Mouse (Mus musculus): Measurements from ENCODE around the gene Wnk4. TPM values are rescaled to one million over a fixed set of nuclear protein-coding genes. Genes with fewer than 3 reads are reported as not detected.

Wnk4 gene
- polyA plus RNA-seq, 1 experiment from 2014 or later, result 30.5 TPM

- Histone ChIP-seq H3K4me1 (ENCODE audit: insufficient read depth, low read length) (peaks cover 36% of the 10 kb centered on the region), H3K9ac (replicated peaks; ENCODE audit: low read length) (peak overlapping the region; percentile 32; the same call in 1 of the 2 replicates), H3K4me3 (ENCODE audit: low read length) (no peak overlapping the region), H3K9me3 (ENCODE audit: low read length) (no peaks in the 10 kb centered on the region), H3K27ac (ENCODE audit: low read length) (peak overlapping the region; percentile 59), H3K36me3 (ENCODE audit: insufficient read depth, low read length) (0 out of 2 replicates have a peak, but pooled peaks cover 3% of the 10 kb centered on the region), H3K27me3 (ENCODE audit: insufficient read depth, low read length) (no peaks in the 10 kb centered on the region), H3K4me2 (replicated peaks; ENCODE audit: low read depth, low read length) (no peak overlapping the region)
- WGBS, result 37% methylated on average over 4 of the region's 4 CpGs
- no peak for ATAC-seq (ENCODE audit: low FRiP score, low TSS enrichment)
Observed at GRCm38 (mm10) chr11:101283805-101284204, 23.4 kb downstream of the Wnk4 start.

- Histone ChIP-seq H3K9ac (replicated peaks; ENCODE audit: low read length) (no peak overlapping the region), H3K4me2 (replicated peaks; ENCODE audit: low read depth, low read length) (no peak overlapping the region), H3K4me1 (ENCODE audit: insufficient read depth, low read length) (peaks cover 19% of the 10 kb centered on the region), H3K9me3 (ENCODE audit: low read length) (no peaks in the 10 kb centered on the region), H3K27me3 (ENCODE audit: insufficient read depth, low read length) (no peaks in the 10 kb centered on the region), H3K36me3 (ENCODE audit: insufficient read depth, low read length) (peaks cover 32% of the 10 kb centered on the region), H3K27ac (ENCODE audit: low read length) (no peak overlapping the region), H3K4me3 (ENCODE audit: low read length) (no peak overlapping the region)
- no peak for ATAC-seq (ENCODE audit: low FRiP score, low TSS enrichment)
- WGBS, result 83% methylated on average over 9 of the region's 9 CpGs
Observed at GRCm38 (mm10) chr11:101287306-101287705, 26.9 kb downstream of the Wnk4 start.

- no peak for ATAC-seq (ENCODE audit: low FRiP score, low TSS enrichment)
- Histone ChIP-seq H3K4me1 (ENCODE audit: insufficient read depth, low read length) (no peaks in the 10 kb centered on the region), H3K9ac (replicated peaks; ENCODE audit: low read length) (no peak overlapping the region), H3K27me3 (ENCODE audit: insufficient read depth, low read length) (no peaks in the 10 kb centered on the region), H3K4me3 (ENCODE audit: low read length) (no peak overlapping the region), H3K27ac (ENCODE audit: low read length) (no peak overlapping the region), H3K9me3 (ENCODE audit: low read length) (no peaks in the 10 kb centered on the region), H3K36me3 (ENCODE audit: insufficient read depth, low read length) (peaks cover 54% of the 10 kb centered on the region), H3K4me2 (replicated peaks; ENCODE audit: low read depth, low read length) (no peak overlapping the region)
- 96% methylated on average over 8 of the region's 8 CpGs for whole genome bisulfite sequencing
Observed at GRCm38 (mm10) chr11:101291231-101291630, 30.9 kb downstream of the Wnk4 start.

GRCm38 (mm10) chr11:101295191-101295590 is 34.8 kb downstream of the Wnk4 start:
- H3K4me1 ChIP-seq (ENCODE audit: insufficient read depth, low read length), result no peaks in the 10 kb centered on the region
- no peak for ATAC-seq (ENCODE audit: low FRiP score, low TSS enrichment)
- no peak overlapping the region for H3K27ac ChIP-seq (ENCODE audit: low read length)
- no peak overlapping the region for H3K4me3 ChIP-seq (ENCODE audit: low read length)
- no peaks in the 10 kb centered on the region for H3K27me3 ChIP-seq (ENCODE audit: insufficient read depth, low read length)
- peaks cover 51% of the 10 kb centered on the region for H3K36me3 ChIP-seq (ENCODE audit: insufficient read depth, low read length)
- H3K4me2 ChIP-seq (replicated peaks; ENCODE audit: low read depth, low read length), result no peak overlapping the region
- H3K9me3 ChIP-seq (ENCODE audit: low read length), result no peaks in the 10 kb centered on the region
- 95% methylated on average over 8 of the region's 8 CpGs for WGBS
- no peak overlapping the region for H3K9ac ChIP-seq (replicated peaks; ENCODE audit: low read length)

- Histone ChIP-seq H3K9ac (replicated peaks; ENCODE audit: low read length) (peak overlapping the region; percentile 82), H3K4me2 (replicated peaks; ENCODE audit: low read depth, low read length) (peak overlapping the region; percentile 97), H3K4me1 (ENCODE audit: insufficient read depth, low read length) (peaks cover 11% of the 10 kb centered on the region), H3K36me3 (ENCODE audit: insufficient read depth, low read length) (peaks cover 12% of the 10 kb centered on the region; the same call in 1 of the 2 replicates), H3K4me3 (ENCODE audit: low read length) (peak overlapping the region; percentile 76), H3K9me3 (ENCODE audit: low read length) (no peaks in the 10 kb centered on the region), H3K27ac (ENCODE audit: low read length) (no peak overlapping the region), H3K27me3 (ENCODE audit: insufficient read depth, low read length) (no peaks in the 10 kb centered on the region)
- WGBS, result 71% methylated on average over 7 of the region's 7 CpGs
- ATAC-seq (ENCODE audit: low FRiP score, low TSS enrichment), result no peak
Observed at GRCm38 (mm10) chr11:101300881-101301280, 40.5 kb downstream of the Wnk4 start.

- H3K9me3 ChIP-seq (ENCODE audit: low read length), result no peaks in the 10 kb centered on the region
- H3K4me2 ChIP-seq (replicated peaks; ENCODE audit: low read depth, low read length), result peak overlapping the region; percentile 97
- H3K36me3 ChIP-seq (ENCODE audit: insufficient read depth, low read length), result peaks cover 12% of the 10 kb centered on the region; the same call in 1 of the 2 replicates
- WGBS, result 12% methylated on average over 26 of the region's 26 CpGs
- H3K27me3 ChIP-seq (ENCODE audit: insufficient read depth, low read length), result no peaks in the 10 kb centered on the region
- peaks cover 11% of the 10 kb centered on the region for H3K4me1 ChIP-seq (ENCODE audit: insufficient read depth, low read length)
- H3K4me3 ChIP-seq (ENCODE audit: low read length), result peak overlapping the region; percentile 76
- H3K9ac ChIP-seq (replicated peaks; ENCODE audit: low read length), result peak overlapping the region; percentile 82
- peak; percentile 55 for ATAC-seq (ENCODE audit: low FRiP score, low TSS enrichment)
- peak overlapping the region; percentile 32; the same call in 1 of the 2 replicates for H3K27ac ChIP-seq (ENCODE audit: low read length)
Observed at GRCm38 (mm10) chr11:101301299-101302003, 41.1 kb downstream of the Wnk4 start.

- H3K27ac ChIP-seq (ENCODE audit: low read length), result peak within 1 kb of the TSS; percentile 32; the same call in 1 of the 2 replicates
- peak within 1 kb of the TSS; percentile 82 for H3K9ac ChIP-seq (replicated peaks; ENCODE audit: low read length)
- no peaks in the 10 kb centered on the region for H3K9me3 ChIP-seq (ENCODE audit: low read length)
- H3K27me3 ChIP-seq (ENCODE audit: insufficient read depth, low read length), result no peaks in the 10 kb centered on the region
- WGBS, result 6% methylated on average over 39 of the region's 39 CpGs
- H3K4me2 ChIP-seq (replicated peaks; ENCODE audit: low read depth, low read length), result peak within 1 kb of the TSS; percentile 97
- peak within 1 kb of the TSS; percentile 76 for H3K4me3 ChIP-seq (ENCODE audit: low read length)
- peaks cover 12% of the 10 kb centered on the region; the same call in 1 of the 2 replicates for H3K36me3 ChIP-seq (ENCODE audit: insufficient read depth, low read length)
- peaks cover 11% of the 10 kb centered on the region for H3K4me1 ChIP-seq (ENCODE audit: insufficient read depth, low read length)
- peak; percentile 95 for ATAC-seq (ENCODE audit: low FRiP score, low TSS enrichment)
Observed at GRCm38 (mm10) chr11:101302004-101302798, 41.8 kb downstream of the Wnk4 start, which contains the start of gene Becn1. TSS of gene Becn1 (minus strand) at chr11:101302286.

- H3K9me3 ChIP-seq (ENCODE audit: low read length), result no peaks in the 10 kb centered on the region
- no peak overlapping the region for H3K4me2 ChIP-seq (replicated peaks; ENCODE audit: low read depth, low read length)
- H3K27ac ChIP-seq (ENCODE audit: low read length), result no peak overlapping the region
- ATAC-seq (ENCODE audit: low FRiP score, low TSS enrichment), result no peak
- no peak overlapping the region for H3K4me3 ChIP-seq (ENCODE audit: low read length)
- H3K4me1 ChIP-seq (ENCODE audit: insufficient read depth, low read length), result no peaks in the 10 kb centered on the region
- H3K9ac ChIP-seq (replicated peaks; ENCODE audit: low read length), result no peak overlapping the region
- no peaks in the 10 kb centered on the region for H3K27me3 ChIP-seq (ENCODE audit: insufficient read depth, low read length)
- 46% methylated on average over 5 of the region's 5 CpGs for WGBS
- H3K36me3 ChIP-seq (ENCODE audit: insufficient read depth, low read length), result no peaks in the 10 kb centered on the region
Observed at GRCm38 (mm10) chr11:101307744-101308143, 47.4 kb downstream of the Wnk4 start.

GRCm38 (mm10) chr11:101311083-101311482 is 50.7 kb downstream of the Wnk4 start:
- H3K4me1 ChIP-seq (ENCODE audit: insufficient read depth, low read length), result no peaks in the 10 kb centered on the region
- 86% methylated on average over 3 of the region's 3 CpGs for WGBS
- H3K36me3 ChIP-seq (ENCODE audit: insufficient read depth, low read length), result no peaks in the 10 kb centered on the region
- no peak overlapping the region for H3K4me2 ChIP-seq (replicated peaks; ENCODE audit: low read depth, low read length)
- no peak overlapping the region for H3K9ac ChIP-seq (replicated peaks; ENCODE audit: low read length)
- no peaks in the 10 kb centered on the region for H3K9me3 ChIP-seq (ENCODE audit: low read length)
- H3K27ac ChIP-seq (ENCODE audit: low read length), result no peak overlapping the region
- H3K4me3 ChIP-seq (ENCODE audit: low read length), result no peak overlapping the region
- H3K27me3 ChIP-seq (ENCODE audit: insufficient read depth, low read length), result no peaks in the 10 kb centered on the region
- no peak for ATAC-seq (ENCODE audit: low FRiP score, low TSS enrichment)

Data from kidney, embryonic 16.5 days (tissue).